Mouse (Mus musculus) left cerebral cortex, adult 9 months (tissue): ENCODE results near the gene Trmt61a.

Source experiments
- DNase-seq, 2 experiments: peaks; one replicate each; pipeline ENCODE4 v3.0.0; 2022; ENCODE audit warnings: low spot score in 2 of 2

The Trmt61a gene

DNA sequence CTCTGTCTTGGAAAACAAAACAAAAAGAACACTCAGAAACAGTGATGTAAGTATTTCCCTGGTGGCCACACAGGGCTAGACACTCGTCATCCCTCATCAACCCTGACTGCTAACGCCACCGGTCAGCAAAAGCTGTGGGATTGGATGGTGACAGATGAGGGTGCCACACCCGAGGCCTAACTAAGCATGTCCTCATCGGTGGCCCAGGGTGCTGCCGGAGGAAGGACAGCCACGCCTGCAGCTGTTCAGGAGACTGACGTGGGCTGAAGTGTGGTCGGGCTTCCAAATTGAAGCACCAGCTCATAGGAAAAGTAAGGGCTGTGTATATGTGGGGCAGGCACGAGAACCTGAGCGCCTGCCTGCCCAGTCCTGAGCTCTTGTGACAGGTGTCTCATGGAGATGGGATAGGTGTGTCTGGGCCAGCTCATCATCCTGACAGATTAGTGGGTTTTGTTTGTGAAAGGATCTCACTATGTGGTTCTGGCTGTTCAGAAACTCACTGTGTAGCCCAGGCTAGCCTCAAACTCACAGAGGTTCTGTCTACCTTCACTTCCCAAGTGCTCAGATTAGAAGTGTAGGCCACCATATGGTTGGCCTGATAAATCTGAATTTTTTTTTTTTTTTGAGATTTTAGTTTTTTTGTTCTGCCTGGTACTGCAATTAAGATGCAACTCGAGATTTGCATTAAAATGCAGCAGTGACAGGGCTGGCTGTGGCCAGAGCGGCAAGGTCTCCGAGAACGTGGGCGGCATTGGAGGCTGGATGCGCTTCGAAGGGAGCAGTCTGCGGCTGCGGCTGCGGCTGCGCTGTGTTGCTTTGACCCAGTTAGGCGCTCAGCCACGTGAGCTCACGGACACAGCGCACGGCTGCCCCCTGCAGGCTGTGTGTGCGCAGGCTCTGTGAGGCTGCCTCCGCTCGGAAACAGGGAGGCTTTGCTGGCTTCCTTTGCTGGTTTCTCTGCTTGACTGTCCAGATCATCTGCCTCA lies 54.2 kb downstream of the Trmt61a start:
- peak; percentile 69 to 90 for DNase-seq

DNA sequence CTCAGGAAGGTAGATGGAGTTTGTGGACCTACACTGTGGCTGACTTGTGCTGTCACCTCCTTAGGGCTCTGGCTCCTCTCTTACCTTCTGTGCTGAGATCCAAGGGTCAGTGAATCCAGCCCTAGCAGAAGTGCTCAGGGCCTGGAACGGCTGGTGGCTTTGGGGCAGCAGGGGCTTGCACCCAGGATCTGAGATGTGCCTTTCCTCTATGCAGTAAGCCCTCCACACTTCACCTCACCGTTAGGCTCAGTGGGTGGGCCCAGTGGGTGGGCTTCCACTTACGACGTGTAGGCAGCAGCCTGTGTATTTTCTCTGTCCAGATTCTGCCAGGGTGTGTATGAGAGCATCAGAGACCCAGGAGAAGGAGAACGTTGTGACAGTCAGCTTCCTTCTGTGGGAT lies 55.0 kb downstream of the Trmt61a start:
- DNase-seq = no peak
